Mouse (Mus musculus): ENCODE measurements around the gene Arhgap25. TPM values are rescaled to one million over a fixed set of nuclear protein-coding genes. Genes with fewer than 3 reads are reported as not detected.

Gene Arhgap25
- polyA plus RNA-seq, 1 experiment from 2014 or later: 2.8 TPM

DNA sequence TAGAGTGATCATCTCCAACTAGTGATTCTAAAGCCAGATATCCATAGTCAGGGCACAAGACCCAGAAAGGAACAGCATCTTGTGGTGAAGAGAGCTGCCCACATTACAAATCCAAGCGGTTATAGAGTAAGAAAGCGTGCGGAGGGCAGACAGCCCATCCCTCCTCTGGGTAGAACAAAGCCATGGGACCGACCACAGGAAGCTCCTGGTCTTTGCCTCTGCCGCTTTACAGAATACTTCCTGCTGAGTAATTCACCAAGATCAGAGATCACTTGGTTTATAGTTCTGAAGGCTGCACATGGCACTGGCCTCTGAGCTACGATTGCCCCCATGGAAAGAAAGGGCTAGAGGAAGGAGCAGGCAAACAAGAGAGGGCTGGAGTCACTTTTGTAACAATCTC, 30.6 kb downstream of the Arhgap25 start:
- DNase-seq: no peak
- Histone ChIP-seq H3K27me3 (no peaks in the 10 kb centered on the region), H3K9me3 (replicated peaks) (no peaks in the 10 kb centered on the region), H3K9ac (no peak overlapping the region), H3K27ac (no peak overlapping the region), H3K36me3 (no peaks in the 10 kb centered on the region), H3K4me2 (no peak overlapping the region), H3K4me3 (replicated peaks) (no peak overlapping the region), H3K4me1 (replicated peaks) (peaks cover 24% of the 10 kb centered on the region)
- WGBS (ENCODE audit: insufficient replicate concordance): 33% methylated on average over 6 of the region's 6 CpGs
- ATAC-seq (ENCODE audit: low read depth): no peak

- 68% methylated on average over 7 of the region's 7 CpGs for WGBS (ENCODE audit: insufficient replicate concordance)
- Histone ChIP-seq H3K9ac (no peak overlapping the region), H3K4me2 (no peak overlapping the region), H3K27ac (no peak overlapping the region), H3K4me1 (replicated peaks) (peaks cover 31% of the 10 kb centered on the region), H3K27me3 (no peaks in the 10 kb centered on the region; the same call in 1 of the 2 replicates), H3K36me3 (no peaks in the 10 kb centered on the region), H3K9me3 (replicated peaks) (no peaks in the 10 kb centered on the region), H3K4me3 (replicated peaks) (no peak overlapping the region)
- no peak for DNase-seq
- no peak for ATAC-seq (ENCODE audit: low read depth)
Observed at GRCm38 (mm10) chr6:87500696-87501095, 32.4 kb downstream of the Arhgap25 start.

DNA sequence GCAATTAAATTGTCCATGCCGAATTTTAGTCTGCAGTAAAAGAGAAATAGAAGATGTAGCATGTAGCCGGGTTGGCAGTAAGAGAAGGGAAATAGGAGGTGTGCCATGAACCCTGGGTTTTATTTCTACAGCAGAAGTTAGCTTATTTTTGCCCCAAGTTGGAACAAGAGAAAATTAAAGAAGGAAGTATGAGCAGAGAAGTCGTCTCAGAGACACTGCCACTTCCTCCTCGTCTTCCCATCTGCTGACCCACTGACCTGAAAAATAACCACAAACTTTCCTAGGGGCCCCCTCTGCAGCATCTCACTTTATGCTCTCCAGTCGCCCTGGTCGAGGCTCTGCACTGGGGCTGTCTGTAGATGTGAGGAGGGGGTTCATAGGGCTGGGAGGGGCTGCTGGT, 33.3 kb downstream of the Arhgap25 start:
- H3K4me2 ChIP-seq: no peak overlapping the region
- no peak overlapping the region for H3K4me3 ChIP-seq (replicated peaks)
- H3K9ac ChIP-seq: no peak overlapping the region
- H3K36me3 ChIP-seq: no peaks in the 10 kb centered on the region
- H3K27me3 ChIP-seq: no peaks in the 10 kb centered on the region; the same call in 1 of the 2 replicates
- DNase-seq (no peak), ATAC-seq (ENCODE audit: low read depth) (no peak)
- H3K4me1 ChIP-seq (replicated peaks): peaks cover 36% of the 10 kb centered on the region
- H3K9me3 ChIP-seq (replicated peaks): no peaks in the 10 kb centered on the region
- H3K27ac ChIP-seq: no peak overlapping the region
- WGBS (ENCODE audit: insufficient replicate concordance): 21% methylated on average over 6 of the region's 6 CpGs

- ATAC-seq (ENCODE audit: low read depth): peak; percentile 41; the same call in 1 of the 2 replicates
Observed at GRCm38 (mm10) chr6:87496143-87496542, 36.9 kb downstream of the Arhgap25 start.

DNA sequence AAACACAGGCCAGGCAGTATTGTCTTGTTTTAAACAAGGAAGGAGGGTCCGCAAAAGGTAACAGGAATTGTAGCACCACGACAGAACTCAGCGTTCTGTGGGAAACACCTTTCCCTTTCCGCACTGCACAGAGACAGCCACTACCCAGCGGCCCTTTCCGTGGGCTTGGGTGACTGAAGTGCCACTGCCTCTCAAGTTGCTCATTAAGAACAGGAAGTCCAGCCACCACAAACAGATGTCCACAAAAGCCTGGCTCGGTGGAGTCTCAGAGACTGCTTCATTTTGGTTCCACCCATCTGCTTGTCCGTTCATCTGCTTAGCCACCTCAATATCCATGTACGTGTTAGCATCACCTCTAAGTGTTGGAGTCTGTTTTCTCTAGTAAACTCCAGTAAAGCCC, 38.7 kb downstream of the Arhgap25 start:
- Histone ChIP-seq H3K27me3 (no peaks in the 10 kb centered on the region; the same call in 1 of the 2 replicates), H3K4me2 (peak overlapping the region; percentile 51), H3K9me3 (replicated peaks) (no peaks in the 10 kb centered on the region), H3K27ac (no peak overlapping the region), H3K4me1 (replicated peaks) (peaks cover 20% of the 10 kb centered on the region), H3K9ac (no peak overlapping the region), H3K36me3 (no peaks in the 10 kb centered on the region), H3K4me3 (replicated peaks) (peak overlapping the region; percentile 40; the same call in 1 of the 2 replicates)
- WGBS (ENCODE audit: insufficient replicate concordance): 23% methylated on average over 9 of the region's 9 CpGs
- ATAC-seq (ENCODE audit: low read depth) (no peak), DNase-seq (no peak)

More at GRCm38 (mm10) chr6:87496143-87496542, 36.9 kb downstream of the Arhgap25 start:
- no peaks in the 10 kb centered on the region for H3K36me3 ChIP-seq
- H3K4me3 ChIP-seq (replicated peaks): peak overlapping the region; percentile 40
- H3K27me3 ChIP-seq: no peaks in the 10 kb centered on the region; the same call in 1 of the 2 replicates
- H3K4me1 ChIP-seq (replicated peaks): peaks cover 31% of the 10 kb centered on the region
- peak overlapping the region; percentile 39; the same call in 1 of the 2 replicates for H3K27ac ChIP-seq
- 22% methylated on average over 9 of the region's 9 CpGs for WGBS (ENCODE audit: insufficient replicate concordance)
- peak overlapping the region; percentile 49; the same call in 1 of the 2 replicates for H3K9ac ChIP-seq
- no peaks in the 10 kb centered on the region for H3K9me3 ChIP-seq (replicated peaks)
- no peak for DNase-seq
- H3K4me2 ChIP-seq: peak overlapping the region; percentile 51

GRCm38 (mm10) chr6:87487657-87488426, 45.2 kb downstream of the Arhgap25 start:
- H3K9ac ChIP-seq: no peak overlapping the region
- H3K9me3 ChIP-seq (replicated peaks): no peaks in the 10 kb centered on the region
- DNase-seq (peak; percentile 3), ATAC-seq (ENCODE audit: low read depth) (no peak)
- H3K27me3 ChIP-seq: no peaks in the 10 kb centered on the region
- no peaks in the 10 kb centered on the region for H3K36me3 ChIP-seq
- no peak overlapping the region for H3K4me3 ChIP-seq (replicated peaks)
- no peaks in the 10 kb centered on the region for H3K4me1 ChIP-seq (replicated peaks)
- H3K4me2 ChIP-seq: no peak overlapping the region
- 59% methylated on average over 6 of the region's 6 CpGs for WGBS (ENCODE audit: insufficient replicate concordance)
- H3K27ac ChIP-seq: no peak overlapping the region

GRCm38 (mm10) chr6:87484806-87485205, 48.3 kb downstream of the Arhgap25 start:
- 68% methylated on average over 5 of the region's 5 CpGs for WGBS (ENCODE audit: insufficient replicate concordance)
- Histone ChIP-seq H3K27me3 (no peaks in the 10 kb centered on the region), H3K27ac (no peak overlapping the region), H3K4me2 (no peak overlapping the region), H3K9me3 (replicated peaks) (no peaks in the 10 kb centered on the region), H3K4me1 (replicated peaks) (no peaks in the 10 kb centered on the region), H3K4me3 (replicated peaks) (no peak overlapping the region), H3K36me3 (no peaks in the 10 kb centered on the region), H3K9ac (no peak overlapping the region)
- DNase-seq (no peak), ATAC-seq (ENCODE audit: low read depth) (no peak)

GRCm38 (mm10) chr6:87483900-87484289, 49.2 kb downstream of the Arhgap25 start:
- no peak overlapping the region for H3K9ac ChIP-seq
- H3K27ac ChIP-seq: no peak overlapping the region
- H3K4me3 ChIP-seq (replicated peaks): no peak overlapping the region
- no peaks in the 10 kb centered on the region for H3K4me1 ChIP-seq (replicated peaks)
- no peak overlapping the region for H3K4me2 ChIP-seq
- H3K27me3 ChIP-seq: no peaks in the 10 kb centered on the region
- ATAC-seq (ENCODE audit: low read depth): no peak
- DNase-seq: no peak
- H3K9me3 ChIP-seq (replicated peaks): no peaks in the 10 kb centered on the region
- 78% methylated on average over 3 of the region's 3 CpGs for WGBS (ENCODE audit: insufficient replicate concordance)
- H3K36me3 ChIP-seq: no peaks in the 10 kb centered on the region

GRCm38 (mm10) chr6:87483224-87483899, 49.7 kb downstream of the Arhgap25 start:
- Histone ChIP-seq H3K36me3 (no peaks in the 10 kb centered on the region), H3K9me3 (replicated peaks) (no peaks in the 10 kb centered on the region), H3K4me1 (replicated peaks) (no peaks in the 10 kb centered on the region), H3K4me2 (no peak overlapping the region), H3K9ac (no peak overlapping the region), H3K4me3 (replicated peaks) (no peak overlapping the region), H3K27me3 (no peaks in the 10 kb centered on the region), H3K27ac (no peak overlapping the region)
- WGBS (ENCODE audit: insufficient replicate concordance): 73% methylated on average over 12 of the region's 12 CpGs
- DNase-seq (no peak), ATAC-seq (ENCODE audit: low read depth) (no peak)

- WGBS (ENCODE audit: insufficient replicate concordance): 47% methylated on average over 5 of the region's 5 CpGs
- Histone ChIP-seq H3K4me3 (replicated peaks) (no peak overlapping the region), H3K36me3 (no peaks in the 10 kb centered on the region), H3K27me3 (peaks cover 3% of the 10 kb centered on the region; the same call in 1 of the 2 replicates), H3K27ac (no peak overlapping the region), H3K4me2 (no peak overlapping the region), H3K9me3 (replicated peaks) (no peaks in the 10 kb centered on the region), H3K4me1 (replicated peaks) (no peaks in the 10 kb centered on the region), H3K9ac (no peak overlapping the region)
- no peak for DNase-seq
- ATAC-seq (ENCODE audit: low read depth): no peak
Observed at GRCm38 (mm10) chr6:87479291-87479999, 53.6 kb downstream of the Arhgap25 start.

GRCm38 (mm10) chr6:87478847-87479246, 54.2 kb downstream of the Arhgap25 start:
- Histone ChIP-seq H3K9me3 (replicated peaks) (no peaks in the 10 kb centered on the region), H3K4me2 (no peak overlapping the region), H3K27ac (no peak overlapping the region), H3K36me3 (no peaks in the 10 kb centered on the region), H3K4me3 (replicated peaks) (no peak overlapping the region), H3K27me3 (peaks cover 3% of the 10 kb centered on the region; the same call in 1 of the 2 replicates), H3K9ac (no peak overlapping the region), H3K4me1 (replicated peaks) (no peaks in the 10 kb centered on the region)
- 56% methylated on average over 4 of the region's 4 CpGs for WGBS (ENCODE audit: insufficient replicate concordance)
- no peak for DNase-seq
- ATAC-seq (ENCODE audit: low read depth): no peak
